Mouse (Mus musculus) ES-Bruce4 (cell line): ENCODE results near the gene Zc3h15.

Experiments
- CTCF ChIP-seq: IDR thresholded peaks from one replicate; pipeline ENCODE4 v1.8.1; 2011; ENCODE audit warnings: low read depth, low read length
- EP300 ChIP-seq: IDR thresholded peaks from 2 replicates; pipeline ENCODE4 v1.6.1; 2011; ENCODE audit warnings: low read depth, low read length; ENCODE audit not compliant: insufficient read depth
- POLR2A ChIP-seq: IDR thresholded peaks from one replicate; pipeline ENCODE4 v1.8.1; 2011; ENCODE audit warnings: low read length; ENCODE audit not compliant: insufficient read depth

- TF ChIP-seq POLR2A: no peak
- TF ChIP-seq CTCF: no peak
- no peak for TF ChIP-seq EP300
These were observed 40.5 kb downstream of the Zc3h15 start for GRCm38 (mm10) chr2:83684691-83685090.
